Mouse (Mus musculus): ENCODE measurements around the gene Slc22a1. TPM values are rescaled to one million over a fixed set of nuclear protein-coding genes. Genes with fewer than 3 reads are reported as not detected.

The Slc22a1 gene
- total RNA-seq, 2 experiments from 2014 or later: 2.2 to 2.7 TPM

GRCm38 (mm10) chr17:12654061-12654460, 21.6 kb downstream of the Slc22a1 start:
- intact Hi-C loops (cut with DNase I): loop anchor here (5.0 kb wide), 1 partner anchor 187 kb away; no protein-coding TSS in a partner anchor
- DNase-seq (ENCODE audit: extremely low spot score in 1 of 2, low spot score in 2 of 2): peak in 1 of 2 experiments; percentile 33

- no peak for DNase-seq (ENCODE audit: extremely low spot score in 1 of 2, low spot score in 2 of 2)
- intact Hi-C loops (cut with DNase I): loop anchor here (5.0 kb wide), 1 partner anchor 185 kb away; no protein-coding TSS in a partner anchor
These were observed 23.0 kb downstream of the Slc22a1 start for GRCm38 (mm10) chr17:12652604-12653003.

- intact Hi-C loops (cut with DNase I): no loop called here
- DNase-seq (ENCODE audit: extremely low spot score in 1 of 2, low spot score in 2 of 2): no peak
These were observed 30.2 kb downstream of the Slc22a1 start for GRCm38 (mm10) chr17:12645461-12645860.

GRCm38 (mm10) chr17:12641087-12641486, 34.5 kb downstream of the Slc22a1 start:
- intact Hi-C loops (cut with DNase I): no loop called here
- no peak for DNase-seq (ENCODE audit: extremely low spot score in 1 of 2, low spot score in 2 of 2)

GRCm38 (mm10) chr17:12639585-12639984, 36.0 kb downstream of the Slc22a1 start:
- intact Hi-C loops (cut with DNase I): no loop called here
- DNase-seq (ENCODE audit: extremely low spot score in 1 of 2, low spot score in 2 of 2): no peak

GRCm38 (mm10) chr17:12634814-12635213, 40.8 kb downstream of the Slc22a1 start:
- intact Hi-C loops (cut with DNase I): no loop called here
- DNase-seq (ENCODE audit: extremely low spot score in 1 of 2, low spot score in 2 of 2): no peak

GRCm38 (mm10) chr17:12631771-12632600, 43.6 kb downstream of the Slc22a1 start:
- peak in 1 of 2 experiments; percentile 49 for DNase-seq (ENCODE audit: extremely low spot score in 1 of 2, low spot score in 2 of 2)
- intact Hi-C loops (cut with DNase I): no loop called here

- DNase-seq (ENCODE audit: extremely low spot score in 1 of 2, low spot score in 2 of 2): peak in 1 of 2 experiments; percentile 36
- intact Hi-C loops (cut with DNase I): no loop called here
These were observed 44.5 kb downstream of the Slc22a1 start for GRCm38 (mm10) chr17:12630976-12631730.

- intact Hi-C loops (cut with DNase I): no loop called here
- no peak for DNase-seq (ENCODE audit: extremely low spot score in 1 of 2, low spot score in 2 of 2)
These were observed 47.6 kb downstream of the Slc22a1 start for GRCm38 (mm10) chr17:12627983-12628382.

- intact Hi-C loops (cut with DNase I): no loop called here
- no peak for DNase-seq (ENCODE audit: extremely low spot score in 1 of 2, low spot score in 2 of 2)
These were observed 56.0 kb downstream of the Slc22a1 start for GRCm38 (mm10) chr17:12619641-12620040.

- intact Hi-C loops (cut with DNase I): no loop called here
- DNase-seq (ENCODE audit: extremely low spot score in 1 of 2, low spot score in 2 of 2): no peak
These were observed 60.2 kb downstream of the Slc22a1 start for GRCm38 (mm10) chr17:12615429-12615828.

GRCm38 (mm10) chr17:12614511-12615385, 60.9 kb downstream of the Slc22a1 start:
- intact Hi-C loops (cut with DNase I): no loop called here
- DNase-seq (ENCODE audit: extremely low spot score in 1 of 2, low spot score in 2 of 2): no peak

- intact Hi-C loops (cut with DNase I): no loop called here
- no peak for DNase-seq (ENCODE audit: extremely low spot score in 1 of 2, low spot score in 2 of 2)
These were observed 68.4 kb downstream of the Slc22a1 start for GRCm38 (mm10) chr17:12607202-12607601.

GRCm38 (mm10) chr17:12606634-12607033, 69.0 kb downstream of the Slc22a1 start:
- no peak for DNase-seq (ENCODE audit: extremely low spot score in 1 of 2, low spot score in 2 of 2)
- intact Hi-C loops (cut with DNase I): no loop called here

Other genes starting within 250 kb of the Slc22a1 start
- 10 to 100 TPM; 11.1 to 11.4 TPM for gene Slc22a3, start 168.1 kb downstream of the Slc22a1 start, total RNA-seq (2021)
- under 1 TPM; 0.62 to 0.87 TPM for gene Slc22a2, start 91.7 kb downstream of the Slc22a1 start, total RNA-seq (2021)
- gene Igf2r, start 93.8 kb upstream of the Slc22a1 start, total RNA-seq (2021): 10 to 100 TPM; 24.9 to 25.6 TPM
- 10 to 100 TPM; 14.6 to 16.6 TPM for gene Mas1, start 192.3 kb upstream of the Slc22a1 start, total RNA-seq (2021)
- under 1 TPM in 1 of 2 experiments, not detected in 1; 0.28 TPM for gene Mrgprh, start 200.2 kb upstream of the Slc22a1 start, total RNA-seq (2021)
- gene Pnldc1, start 234.4 kb upstream of the Slc22a1 start, total RNA-seq (2021): 1 to 10 TPM; 2.0 to 2.3 TPM
- gene Tcp1, start 239.9 kb upstream of the Slc22a1 start, total RNA-seq (2021): 100 to 1,000 TPM; 230 to 239 TPM
- gene Mrpl18, start 240.5 kb upstream of the Slc22a1 start, total RNA-seq (2021): 10 to 100 TPM; 48.1 to 54.4 TPM

All from left cerebral cortex, postnatal 10 days (tissue).